Mouse (Mus musculus): ENCODE data around the gene Gm11111.
"Not testable (repeated sequence)": the region's sequence is repeated elsewhere in the genome, so short reads cannot be mapped to it uniquely, and the experiment has no call there.

The Gm11111 gene

GRCm38 (mm10) chr5:98552395-98552794, at the start of gene Gm11111:
Gm11111 (plus strand) TSS chr5:98552695.
- DNase-seq: no peak

- no peak for DNase-seq
These were observed 36.3 kb upstream of the Gm11111 start for GRCm38 (mm10) chr5:98516214-98516613.

- DNase-seq: no peak
These were observed 32.4 kb upstream of the Gm11111 start for GRCm38 (mm10) chr5:98520118-98520517.

- no peak for DNase-seq
These were observed 30.1 kb upstream of the Gm11111 start for GRCm38 (mm10) chr5:98522270-98522977.

GRCm38 (mm10) chr5:98523050-98523449, 29.4 kb upstream of the Gm11111 start:
- DNase-seq: no peak

GRCm38 (mm10) chr5:98523783-98524182, 28.7 kb upstream of the Gm11111 start:
- DNase-seq: no peak

- no peak for DNase-seq
These were observed 11.2 kb upstream of the Gm11111 start for GRCm38 (mm10) chr5:98541333-98541732.

GRCm38 (mm10) chr5:98550285-98550684, 2.2 kb upstream of the Gm11111 start:
- no peak for DNase-seq

- DNase-seq: no peak
These were observed 1.6 kb upstream of the Gm11111 start for GRCm38 (mm10) chr5:98550873-98551272.

- no peak for DNase-seq
These were observed 511 bp downstream of the Gm11111 start for GRCm38 (mm10) chr5:98552811-98553601.

GRCm38 (mm10) chr5:98561301-98561700, 8.8 kb downstream of the Gm11111 start:
- no peak for DNase-seq

GRCm38 (mm10) chr5:98562806-98563205, 10.3 kb downstream of the Gm11111 start:
- no peak for DNase-seq

GRCm38 (mm10) chr5:98563801-98564200, 11.3 kb downstream of the Gm11111 start:
- no peak for DNase-seq

- no peak for DNase-seq
These were observed 14.1 kb downstream of the Gm11111 start for GRCm38 (mm10) chr5:98566461-98567193.

- no peak for DNase-seq
These were observed 16.0 kb downstream of the Gm11111 start for GRCm38 (mm10) chr5:98568481-98568880.

- no peak for DNase-seq
These were observed 16.6 kb downstream of the Gm11111 start for GRCm38 (mm10) chr5:98569029-98569513.

- DNase-seq: no peak
These were observed 19.9 kb downstream of the Gm11111 start for GRCm38 (mm10) chr5:98572392-98572791.

GRCm38 (mm10) chr5:98574711-98575470, 22.4 kb downstream of the Gm11111 start:
- DNase-seq: no peak

GRCm38 (mm10) chr5:98575471-98575834, 23.0 kb downstream of the Gm11111 start:
- DNase-seq: no peak

GRCm38 (mm10) chr5:98576538-98576937, 24.0 kb downstream of the Gm11111 start:
- DNase-seq: not testable (repeated sequence)

GRCm38 (mm10) chr5:98578398-98578797, 25.9 kb downstream of the Gm11111 start:
- no peak for DNase-seq

GRCm38 (mm10) chr5:98580811-98581210, 28.3 kb downstream of the Gm11111 start:
- DNase-seq: no peak

GRCm38 (mm10) chr5:98582051-98582450, 29.6 kb downstream of the Gm11111 start:
- DNase-seq: no peak

Data from heart, adult 11 months (tissue).